Mouse (Mus musculus): ENCODE results near the gene Prdm2.

DNA sequence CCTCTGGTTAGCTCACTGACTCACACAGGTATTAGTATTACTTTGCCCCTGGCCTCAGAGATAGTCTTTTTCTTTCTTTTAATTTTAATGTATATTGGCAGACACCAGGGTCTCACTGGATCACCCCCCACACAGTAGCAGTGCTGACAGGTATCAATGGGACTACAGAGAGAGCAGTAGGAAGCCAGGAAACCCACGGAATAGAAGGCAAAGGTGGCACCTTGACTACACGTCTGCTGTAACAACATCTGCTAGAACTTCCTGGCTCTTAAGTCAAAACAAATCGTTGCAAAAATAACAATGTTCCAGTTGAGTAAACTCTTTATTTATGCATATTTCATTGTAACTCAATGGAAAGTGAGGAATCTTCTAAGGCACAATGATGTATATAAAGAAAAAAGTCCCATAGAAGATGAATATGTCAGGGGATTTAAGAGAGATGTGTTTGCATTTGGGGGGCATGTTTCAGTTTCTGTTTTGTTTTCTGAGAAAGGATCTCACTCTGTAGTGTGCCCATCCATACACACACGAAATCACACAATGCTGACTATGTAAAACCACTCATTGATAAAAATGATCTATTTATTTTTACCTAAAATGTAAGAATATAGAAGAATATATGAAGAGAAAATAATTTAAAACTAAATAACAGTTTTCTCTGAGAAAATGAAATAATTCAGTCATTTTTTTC is 41.0 kb downstream of the Prdm2 start:
- TF ChIP-seq POLR2A (IDR thresholded peaks at IDR 0.05; ENCODE audit: insufficient read depth, low read length) (no peak), CTCF (IDR thresholded peaks at IDR 0.05; ENCODE audit: low read depth, low read length) (no peak), EP300 (IDR thresholded peaks at IDR 0.05; ENCODE audit: insufficient read depth, low read depth, low read length) (no peak)

Data from ES-Bruce4 (cell line).